14 mouse cellular contexts compared by ENCODE assay signal in genomic region chr7:45598960-45599879, GRCm38 (mm10). TPM values are rescaled to one million over a fixed set of nuclear protein-coding genes. Genes with fewer than 3 reads are reported as not detected.
DNase-seq lines count a peak whose midpoint lies in the region; ATAC-seq and TF ChIP-seq lines count a peak whose summit lies in the region.
"Had no signal": no experiment of that assay in that cellular context is flagged by ENCODE, and none has a peak within 500 bp of the region (broad histone marks: within the 10 kb centered on the region; RNA-seq: fewer than 3 reads in every experiment).

No protein-coding gene starts in this region.

- 42% methylated on average over 18 of the region's 18 CpGs for WGBS in limb, embryonic 14.5 days
- 50% methylated on average over 18 of the region's 18 CpGs for WGBS in limb, embryonic 10.5 days
- WGBS in embryonic facial prominence, embryonic 13.5 days, result 41% methylated on average over 18 of the region's 18 CpGs
- WGBS in stomach, embryonic 15.5 days, result 42% methylated on average over 18 of the region's 18 CpGs

- H3K27ac ChIP-seq in limb, embryonic 14.5 days (replicated peaks; ENCODE audit: low read depth, low read length), result no peak overlapping the region
- no peak overlapping the region for H3K27ac ChIP-seq in limb, embryonic 10.5 days
- H3K27ac ChIP-seq in embryonic facial prominence, embryonic 13.5 days, result no peak overlapping the region
- no peak overlapping the region for H3K27ac ChIP-seq in stomach, embryonic 15.5 days
- H3K27ac ChIP-seq: hindbrain, embryonic 10.5 days had no signal

- no peaks in the 10 kb centered on the region for H3K9me3 ChIP-seq in limb, embryonic 14.5 days (ENCODE audit: control insufficient read depth, low read length)
- H3K9me3 ChIP-seq in limb, embryonic 10.5 days (replicated peaks), result no peaks in the 10 kb centered on the region
- H3K9me3 ChIP-seq in embryonic facial prominence, embryonic 13.5 days, result no peaks in the 10 kb centered on the region
- no peaks in the 10 kb centered on the region for H3K9me3 ChIP-seq in stomach, embryonic 15.5 days
- H3K9me3 ChIP-seq: hindbrain, embryonic 10.5 days had no signal

- no peak overlapping the region for H3K4me3 ChIP-seq in limb, embryonic 14.5 days (replicated peaks; ENCODE audit: low read length)
- H3K4me3 ChIP-seq in limb, embryonic 10.5 days, result no peak overlapping the region
- no peak overlapping the region for H3K4me3 ChIP-seq in embryonic facial prominence, embryonic 13.5 days
- H3K4me3 ChIP-seq in stomach, embryonic 15.5 days (replicated peaks), result no peak overlapping the region
- H3K4me3 ChIP-seq: hindbrain, embryonic 10.5 days had no signal

- H3K27me3 ChIP-seq in limb, embryonic 14.5 days (ENCODE audit: control insufficient read depth, insufficient read depth, low read length), result no peaks in the 10 kb centered on the region
- no peaks in the 10 kb centered on the region for H3K27me3 ChIP-seq in limb, embryonic 10.5 days (ENCODE audit: low read depth, poor library complexity, severe bottlenecking)
- no peaks in the 10 kb centered on the region for H3K27me3 ChIP-seq in embryonic facial prominence, embryonic 13.5 days
- H3K27me3 ChIP-seq in stomach, embryonic 15.5 days (replicated peaks), result no peaks in the 10 kb centered on the region

- H3K9ac ChIP-seq in limb, embryonic 14.5 days (ENCODE audit: low read depth, low read length, severe bottlenecking), result no peak overlapping the region
- H3K9ac ChIP-seq in embryonic facial prominence, embryonic 13.5 days, result 0 out of 2 replicates have a peak overlapping the region, but pooled peaks have one; percentile 32
- H3K9ac ChIP-seq in stomach, embryonic 15.5 days, result no peak overlapping the region

- no peaks in the 10 kb centered on the region for H3K36me3 ChIP-seq in limb, embryonic 14.5 days (ENCODE audit: control insufficient read depth, insufficient read depth, low read length)
- H3K36me3 ChIP-seq in limb, embryonic 10.5 days, result no peaks in the 10 kb centered on the region
- no peaks in the 10 kb centered on the region for H3K36me3 ChIP-seq in embryonic facial prominence, embryonic 13.5 days
- no peaks in the 10 kb centered on the region for H3K36me3 ChIP-seq in stomach, embryonic 15.5 days
- H3K36me3 ChIP-seq: hindbrain, embryonic 10.5 days had no signal

- no peak for ATAC-seq in limb, embryonic 14.5 days (ENCODE audit: low FRiP score, low read depth)
- ATAC-seq in embryonic facial prominence, embryonic 13.5 days (ENCODE audit: insufficient number of reproducible peaks, insufficient read depth, low FRiP score, low TSS enrichment, low read depth), result no peak
- peak; percentile 48; the same call in 1 of the 2 replicates for ATAC-seq in stomach, embryonic 15.5 days (ENCODE audit: insufficient read depth, low FRiP score, low read depth)

- TF ChIP-seq POLR2A in limb, embryonic 14.5 days (IDR thresholded peaks at IDR 0.05; ENCODE audit: borderline replicate concordance, extremely low read depth, insufficient read depth, insufficient read length), result no peak

- H3K4me1 ChIP-seq in limb, embryonic 14.5 days (ENCODE audit: control insufficient read depth, insufficient read depth, low read length), result peaks cover 8% of the 10 kb centered on the region; the same call in 1 of the 2 replicates
- H3K4me1 ChIP-seq in limb, embryonic 10.5 days, result peaks cover 20% of the 10 kb centered on the region
- peaks cover 4% of the 10 kb centered on the region; the same call in 1 of the 2 replicates for H3K4me1 ChIP-seq in embryonic facial prominence, embryonic 13.5 days
- peaks cover 3% of the 10 kb centered on the region; the same call in 1 of the 2 replicates for H3K4me1 ChIP-seq in stomach, embryonic 15.5 days

- DNase-seq in limb, embryonic 14.5 days (ENCODE audit: low spot score), result peak; percentile 9
- DNase-seq in limb, embryonic 10.5 days (ENCODE audit: low spot score), result no peak
- peak; percentile 70 to 81 for DNase-seq in thymus, postnatal 36 days
- DNase-seq in right cerebral cortex, postnatal 25 days, result no peak
- DNase-seq in urinary bladder, adult 2 months (ENCODE audit: low spot score), result no peak
- DNase-seq: cerebellum, adult 18-20 months; embryo, embryonic 11 days; right cerebral cortex, postnatal 14 days had no signal

- no peak overlapping the region for H3K4me2 ChIP-seq in limb, embryonic 14.5 days (replicated peaks; ENCODE audit: low read depth, low read length, severe bottlenecking)
- H3K4me2 ChIP-seq in embryonic facial prominence, embryonic 13.5 days, result no peak overlapping the region
- H3K4me2 ChIP-seq in stomach, embryonic 15.5 days, result peak overlapping the region; percentile 12; the same call in 1 of the 2 replicates

RNA-seq across cellular contexts. Expression of gene Fgf21, which starts 16.1 kb away (rescaled TPM):
- 0.58 and 0.73 TPM in 2 replicates for polyA plus RNA-seq in limb, embryonic 14.5 days (2012; rRNA removed)
- polyA plus RNA-seq in limb, embryonic 14.5 days (2014; fragmentation: Nextera tagmentation; extraction: Ambion mirVana), result 0.43 and 0.66 TPM in 2 replicates
- not detected in 2 replicates for polyA plus RNA-seq in limb, embryonic 10.5 days (2016; fragmentation: Nextera tagmentation; extraction: Ambion mirVana)
- polyA plus RNA-seq in embryonic facial prominence, embryonic 13.5 days (2015; fragmentation: Nextera tagmentation; extraction: Ambion mirVana), result 0.39 and 0.96 TPM in 2 replicates
- 0.18 and 0.41 TPM in 2 replicates for polyA plus RNA-seq in stomach, embryonic 15.5 days (2015; fragmentation: Nextera tagmentation; extraction: Ambion mirVana)
- polyA plus RNA-seq in urinary bladder, adult 2 months (2012; rRNA removed), result not detected in 2 replicates
- polyA plus RNA-seq: forebrain, embryonic 11.5 days; hindbrain, embryonic 10.5 days; kidney, embryonic 16.5 days; midbrain, postnatal 0 days had no signal

RNA-seq across cellular contexts. Expression of gene Fut1, which starts 17.9 kb away (rescaled TPM):
- 1.0 and 1.9 TPM in 2 replicates for polyA plus RNA-seq in limb, embryonic 14.5 days (2012; rRNA removed)
- polyA plus RNA-seq in limb, embryonic 14.5 days (2014; fragmentation: Nextera tagmentation; extraction: Ambion mirVana), result 1.2 and 1.8 TPM in 2 replicates
- not detected in 2 replicates for polyA plus RNA-seq in limb, embryonic 10.5 days (2016; fragmentation: Nextera tagmentation; extraction: Ambion mirVana)
- 1.9 and 2.3 TPM in 2 replicates for polyA plus RNA-seq in embryonic facial prominence, embryonic 13.5 days (2015; fragmentation: Nextera tagmentation; extraction: Ambion mirVana)
- polyA plus RNA-seq in stomach, embryonic 15.5 days (2015; fragmentation: Nextera tagmentation; extraction: Ambion mirVana), result 0.76 and 0.84 TPM in 2 replicates
- 0.04 TPM in 1 of 2 replicates, not detected in the other for polyA plus RNA-seq in urinary bladder, adult 2 months (2012; rRNA removed)
- polyA plus RNA-seq: forebrain, embryonic 11.5 days; hindbrain, embryonic 10.5 days; midbrain, postnatal 0 days had no signal

RNA-seq across cellular contexts. Expression of gene Izumo1, which starts 22.4 kb away (rescaled TPM):
- 0.33 and 0.43 TPM in 2 replicates for polyA plus RNA-seq in limb, embryonic 14.5 days (2012; rRNA removed)
- 0.39 TPM in 1 of 2 replicates, not detected in the other for polyA plus RNA-seq in limb, embryonic 14.5 days (2014; fragmentation: Nextera tagmentation; extraction: Ambion mirVana)
- 0.24 TPM in 1 of 2 replicates, not detected in the other for polyA plus RNA-seq in limb, embryonic 10.5 days (2016; fragmentation: Nextera tagmentation; extraction: Ambion mirVana)
- polyA plus RNA-seq in embryonic facial prominence, embryonic 13.5 days (2015; fragmentation: Nextera tagmentation; extraction: Ambion mirVana), result 0.27 and 0.39 TPM in 2 replicates
- polyA plus RNA-seq in stomach, embryonic 15.5 days (2015; fragmentation: Nextera tagmentation; extraction: Ambion mirVana), result 0.19 and 0.31 TPM in 2 replicates
- polyA plus RNA-seq in urinary bladder, adult 2 months (2012; rRNA removed), result 0.23 and 0.27 TPM in 2 replicates
- polyA plus RNA-seq: forebrain, embryonic 11.5 days; hindbrain, embryonic 10.5 days; midbrain, postnatal 0 days had no signal

RNA-seq across cellular contexts. Expression of gene Rasip1, which starts 28.1 kb away (rescaled TPM):
- polyA plus RNA-seq in limb, embryonic 14.5 days (2012; rRNA removed), result 14.1 and 16.7 TPM in 2 replicates
- polyA plus RNA-seq in limb, embryonic 14.5 days (2014; fragmentation: Nextera tagmentation; extraction: Ambion mirVana), result 11.0 and 11.8 TPM in 2 replicates
- 8.0 and 8.3 TPM in 2 replicates for polyA plus RNA-seq in limb, embryonic 10.5 days (2016; fragmentation: Nextera tagmentation; extraction: Ambion mirVana)
- polyA plus RNA-seq in embryonic facial prominence, embryonic 13.5 days (2015; fragmentation: Nextera tagmentation; extraction: Ambion mirVana), result 8.0 and 8.8 TPM in 2 replicates
- polyA plus RNA-seq in stomach, embryonic 15.5 days (2015; fragmentation: Nextera tagmentation; extraction: Ambion mirVana), result 11.0 and 11.6 TPM in 2 replicates
- 7.3 and 11.8 TPM in 2 replicates for polyA plus RNA-seq in urinary bladder, adult 2 months (2012; rRNA removed)

RNA-seq across cellular contexts. Expression of gene Bcat2, which starts 29.3 kb away (rescaled TPM):
- 67.6 and 71.5 TPM in 2 replicates for polyA plus RNA-seq in limb, embryonic 14.5 days (2012; rRNA removed)
- 57.2 and 60.4 TPM in 2 replicates for polyA plus RNA-seq in limb, embryonic 14.5 days (2014; fragmentation: Nextera tagmentation; extraction: Ambion mirVana)
- 65.8 and 68.0 TPM in 2 replicates for polyA plus RNA-seq in limb, embryonic 10.5 days (2016; fragmentation: Nextera tagmentation; extraction: Ambion mirVana)
- polyA plus RNA-seq in embryonic facial prominence, embryonic 13.5 days (2015; fragmentation: Nextera tagmentation; extraction: Ambion mirVana), result 67.1 and 68.4 TPM in 2 replicates
- polyA plus RNA-seq in stomach, embryonic 15.5 days (2015; fragmentation: Nextera tagmentation; extraction: Ambion mirVana), result 78.8 and 87.1 TPM in 2 replicates
- polyA plus RNA-seq in urinary bladder, adult 2 months (2012; rRNA removed), result 48.1 and 58.5 TPM in 2 replicates

Comparison
In these comparisons a context has a peak if more than half of its experiments do, and no peak if none do; other contexts are left out.
1. DNase-seq: peak in limb, embryonic 14.5 days (single experiment) and thymus, postnatal 36 days (2 of 2); none in limb, embryonic 10.5 days (single experiment), right cerebral cortex, postnatal 25 days (single experiment) and urinary bladder, adult 2 months (single experiment).